Mouse (Mus musculus) adrenal gland, postnatal 25 days (tissue): ENCODE measurements around the gene Gpc5. TPM values are rescaled to one million over a fixed set of nuclear protein-coding genes. Genes with fewer than 3 reads are reported as not detected.

ENCODE experiments used
- DNase-seq: peaks from one replicate; pipeline ENCODE4 v3.0.0; 2021; ENCODE audit warnings: mixed read lengths
- total RNA-seq: library from RNA; stranded (reverse); gene quantifications from 2 replicates; pipeline ENCODE4 v1.2.3, GENCODE M21; 2021

Gene Gpc5
- total RNA-seq, 1 experiment from 2014 or later, result 4.8 TPM

DNA sequence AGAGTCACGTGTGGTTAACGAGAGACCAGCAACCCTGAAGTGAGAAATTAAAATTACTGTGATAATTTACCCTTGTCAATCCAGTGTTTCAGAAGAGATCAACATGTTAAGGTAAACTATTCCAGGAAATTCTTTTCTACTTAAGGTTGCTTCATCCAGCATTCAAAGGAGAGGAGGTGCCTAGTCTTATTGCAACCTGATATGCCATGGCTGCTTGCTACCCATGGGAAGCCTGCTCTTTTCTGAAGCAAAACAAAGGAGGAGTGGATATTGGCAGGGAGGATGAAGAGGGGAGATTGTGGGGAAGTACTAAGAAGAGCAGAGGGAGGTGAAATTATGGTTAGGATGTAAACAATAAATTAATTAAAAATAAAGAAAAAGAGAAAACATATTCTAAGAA, 15.5 kb downstream of the Gpc5 start:
- no peak for DNase-seq

DNA sequence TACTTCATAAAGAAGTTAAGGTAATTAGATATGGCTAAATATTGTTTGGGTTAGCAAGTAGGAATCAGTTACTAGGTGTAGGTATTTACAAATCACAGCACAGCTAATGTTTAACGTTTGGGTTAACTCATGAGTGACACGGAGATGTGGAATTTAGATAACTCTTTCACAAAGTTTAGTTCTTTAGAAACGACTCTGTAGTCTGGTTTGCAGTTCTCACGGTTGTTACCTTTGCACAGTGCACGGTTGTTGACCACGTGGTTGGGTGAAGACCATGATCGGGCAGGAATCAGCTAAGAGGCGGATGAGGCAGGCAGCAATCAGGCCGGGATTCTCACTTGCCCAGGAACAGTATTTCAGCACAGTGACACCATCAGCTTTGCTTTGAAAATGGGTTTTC, 26.6 kb downstream of the Gpc5 start:
- DNase-seq, result no peak

DNA sequence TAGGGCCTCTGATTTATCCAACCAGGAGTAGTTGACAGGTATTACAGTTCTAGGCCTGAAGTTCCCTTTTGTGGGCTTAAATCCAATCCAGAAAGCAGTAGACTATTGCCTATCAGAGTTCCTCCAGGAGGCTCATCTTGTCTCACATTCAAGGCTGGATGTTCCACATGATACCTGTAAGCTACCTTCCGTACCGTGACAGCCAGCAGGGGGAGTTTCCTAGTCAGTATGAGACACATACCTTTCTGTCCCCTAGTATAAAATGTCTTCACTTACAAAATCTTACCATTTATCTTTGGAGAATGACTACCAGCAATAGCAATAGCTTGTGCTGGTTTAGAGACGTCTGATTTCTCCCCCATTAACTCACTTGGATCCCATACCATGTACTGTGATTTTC, 56.8 kb downstream of the Gpc5 start:
- DNase-seq, result no peak

DNA sequence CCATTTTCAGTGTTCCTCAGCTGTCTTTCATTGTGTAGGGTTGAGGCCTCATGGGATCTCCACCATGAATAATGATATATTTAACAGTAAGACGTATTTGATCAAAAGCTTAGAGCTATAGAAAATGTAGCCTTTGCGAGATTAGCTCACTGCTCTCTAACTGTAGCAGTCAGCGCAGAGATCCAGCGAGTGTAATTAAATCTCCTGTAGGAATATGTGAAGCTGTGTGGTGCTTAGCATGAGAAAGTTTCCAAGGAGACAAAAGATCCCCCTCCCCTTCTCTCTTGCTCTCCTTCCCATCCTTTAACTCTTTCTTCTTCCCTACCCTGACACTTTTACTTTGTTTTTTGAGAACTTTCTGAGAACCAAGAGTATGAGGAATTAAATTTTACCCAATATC, 64.6 kb downstream of the Gpc5 start:
- DNase-seq, result no peak

DNA sequence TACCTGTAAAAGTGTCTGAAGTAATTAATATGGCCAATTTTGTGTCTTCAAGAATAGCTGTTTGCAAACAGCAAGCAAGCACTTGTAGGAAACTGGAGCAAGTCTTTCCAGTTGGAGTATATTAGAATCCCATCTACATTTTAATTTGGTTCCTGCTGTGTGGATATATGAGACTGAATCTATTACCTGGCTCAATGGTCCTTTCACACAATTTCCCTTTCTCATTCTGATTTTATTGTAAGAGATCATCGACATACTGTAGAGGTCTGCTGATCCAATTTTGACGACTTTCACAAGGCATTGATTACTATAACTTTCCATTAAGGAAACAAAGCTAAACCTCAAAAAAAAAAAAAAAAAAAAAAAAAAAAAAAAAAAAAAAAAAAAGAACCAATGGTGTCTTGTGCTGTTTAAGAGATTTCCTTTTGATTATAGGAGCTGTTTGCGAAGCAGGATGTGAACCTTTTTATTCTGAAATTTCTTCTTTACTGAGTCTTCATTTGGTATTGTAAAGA, 85.4 kb downstream of the Gpc5 start:
- DNase-seq, result no peak

DNA sequence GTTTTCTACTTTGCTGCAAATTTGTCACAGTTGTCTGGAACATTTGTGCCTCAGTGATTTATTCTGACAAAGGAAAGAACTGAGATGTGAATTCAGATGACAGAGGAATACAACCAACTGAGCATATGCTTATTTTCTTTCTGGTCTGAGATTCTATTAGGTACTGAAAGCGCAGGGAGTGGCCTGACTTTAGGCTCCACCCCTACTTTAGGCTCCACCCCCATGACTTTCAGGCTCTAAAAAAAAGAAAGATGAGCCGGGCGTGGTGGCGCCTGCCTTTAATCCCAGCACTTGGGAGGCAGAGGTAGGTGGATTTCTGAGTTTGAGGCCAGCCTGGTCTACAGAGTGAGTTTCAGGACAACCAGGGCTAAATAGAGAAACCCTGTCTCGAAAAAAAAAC, 87.9 kb downstream of the Gpc5 start:
- DNase-seq, result no peak

DNA sequence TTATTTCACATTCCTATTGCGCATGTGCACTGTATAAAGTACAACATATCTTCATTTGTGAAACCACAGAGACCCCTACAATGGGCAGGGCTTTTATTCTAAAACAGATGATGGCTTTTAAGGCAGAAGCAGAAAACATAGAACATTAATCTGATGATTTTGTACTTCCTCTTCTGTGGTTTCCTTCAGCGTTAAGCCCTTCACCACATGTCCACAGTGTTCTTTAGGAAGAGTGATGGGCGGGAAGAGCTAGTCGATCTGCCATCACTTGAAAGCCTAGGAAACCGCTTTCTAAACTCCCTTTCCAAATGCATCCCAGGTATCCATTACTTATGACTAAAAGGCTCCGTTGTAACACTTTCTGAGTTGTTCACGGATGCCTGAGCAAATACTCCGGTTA, 96.2 kb downstream of the Gpc5 start:
- DNase-seq, result no peak

DNA sequence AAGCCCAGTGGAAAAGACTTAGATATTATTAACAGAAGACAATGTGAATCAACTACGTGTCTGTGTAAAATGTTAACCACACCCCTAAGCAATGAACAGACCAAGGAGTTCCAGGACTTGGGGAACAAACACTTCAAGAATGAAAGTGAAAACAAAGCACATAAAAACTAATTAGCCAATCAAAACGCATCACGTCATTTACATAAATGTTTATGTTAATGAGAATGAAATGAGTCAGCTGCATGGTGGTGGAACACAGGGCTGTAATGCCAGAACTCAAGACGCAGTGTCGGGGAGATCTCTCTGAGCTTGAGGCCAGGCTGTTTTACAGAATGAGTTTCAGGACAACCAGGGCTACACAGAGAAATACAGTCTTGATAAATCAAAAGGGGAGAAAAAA, 136.1 kb downstream of the Gpc5 start:
- DNase-seq, result no peak

DNA sequence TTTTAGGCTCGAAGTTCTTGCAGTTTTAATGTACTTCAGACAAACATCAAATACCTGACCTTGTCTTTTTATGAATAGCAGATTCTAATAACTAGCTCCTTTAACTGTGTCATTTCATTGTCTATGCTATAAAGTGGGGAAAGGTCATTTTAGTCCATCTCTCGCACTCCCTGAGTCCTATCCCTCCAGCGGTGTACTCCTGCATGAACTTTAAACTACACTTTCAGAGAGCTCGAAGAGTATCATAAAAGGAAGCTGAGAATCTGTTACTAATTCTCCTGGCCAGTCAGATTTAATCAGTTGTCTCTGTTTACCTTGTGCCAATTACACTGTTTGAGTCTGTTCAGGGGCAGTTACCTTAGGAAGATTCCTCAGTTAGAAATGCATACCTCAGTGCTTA, 144.4 kb downstream of the Gpc5 start:
- no peak for DNase-seq

DNA sequence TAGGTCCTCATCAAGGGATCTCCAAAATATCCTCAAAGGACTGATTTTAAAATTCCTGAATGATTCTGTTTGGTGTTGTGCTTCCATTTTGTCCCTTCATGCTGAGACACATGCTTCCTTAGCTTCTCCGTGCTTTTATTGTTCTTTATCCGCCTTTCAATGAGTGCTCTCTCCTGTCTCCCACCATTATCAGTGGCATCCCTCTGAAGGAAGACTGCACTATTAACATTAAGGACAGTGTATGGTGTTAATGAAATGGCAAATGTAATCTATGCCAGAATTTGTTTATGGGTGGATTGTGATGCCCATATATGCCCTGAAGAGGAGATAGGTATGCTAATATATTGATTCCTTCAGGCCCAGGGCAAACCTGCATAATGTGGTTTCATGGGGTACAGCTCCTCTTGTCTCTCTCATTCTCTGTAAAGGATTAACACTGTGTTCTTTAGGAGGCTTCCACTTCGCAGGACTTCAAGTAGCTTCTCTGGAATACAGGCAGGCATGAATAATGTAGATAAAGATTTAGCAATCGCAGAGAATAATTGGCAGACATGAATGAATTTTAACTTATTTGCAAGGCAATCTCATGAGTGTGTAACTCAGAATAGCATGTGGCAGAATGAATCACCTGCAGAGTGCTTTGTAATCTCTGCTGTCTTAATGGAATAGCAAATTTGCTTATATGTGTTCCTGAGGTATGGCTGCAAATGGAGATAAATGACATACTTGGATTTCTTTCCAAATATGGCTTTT, 148.8 kb downstream of the Gpc5 start:
- no peak for DNase-seq

DNA sequence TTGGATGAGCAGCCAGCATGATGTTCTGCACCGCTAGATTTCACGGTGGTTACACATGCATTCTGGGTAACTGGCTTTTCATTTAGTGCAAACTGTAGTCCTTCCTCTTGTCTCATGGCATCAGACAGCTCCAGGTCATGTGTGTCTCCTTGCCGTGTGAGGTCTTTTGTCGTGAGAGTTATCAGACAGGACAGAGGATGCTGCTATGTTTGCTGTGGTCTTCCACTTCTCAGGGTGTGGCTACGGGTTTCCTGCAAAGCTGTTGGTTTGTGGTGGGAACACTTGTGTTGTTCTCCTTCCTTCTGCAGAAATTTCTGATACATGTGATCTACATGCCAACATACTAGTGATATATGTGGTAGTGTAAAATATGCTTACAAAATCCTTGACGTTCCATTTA, 158.5 kb downstream of the Gpc5 start:
- no peak for DNase-seq

DNA sequence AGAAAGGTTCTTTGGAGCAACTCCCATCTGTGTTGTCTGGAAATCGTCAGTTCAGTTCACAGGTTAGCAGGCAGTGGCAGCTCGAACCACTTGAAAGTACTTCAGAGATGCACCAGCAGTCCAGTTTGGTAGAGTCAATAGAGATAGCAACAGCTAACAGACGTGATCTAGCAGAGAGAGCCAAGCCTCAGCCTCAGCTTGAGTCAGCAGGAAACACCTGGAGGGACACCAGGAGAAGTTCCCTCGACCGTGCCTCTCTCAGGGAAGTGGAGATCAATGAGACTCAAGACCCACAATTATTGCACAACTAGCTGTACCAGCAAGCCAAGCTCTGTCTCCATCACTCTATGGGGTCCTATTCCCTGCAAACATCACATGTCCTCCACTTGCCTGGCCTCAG, 159.8 kb downstream of the Gpc5 start:
- DNase-seq, result no peak

DNA sequence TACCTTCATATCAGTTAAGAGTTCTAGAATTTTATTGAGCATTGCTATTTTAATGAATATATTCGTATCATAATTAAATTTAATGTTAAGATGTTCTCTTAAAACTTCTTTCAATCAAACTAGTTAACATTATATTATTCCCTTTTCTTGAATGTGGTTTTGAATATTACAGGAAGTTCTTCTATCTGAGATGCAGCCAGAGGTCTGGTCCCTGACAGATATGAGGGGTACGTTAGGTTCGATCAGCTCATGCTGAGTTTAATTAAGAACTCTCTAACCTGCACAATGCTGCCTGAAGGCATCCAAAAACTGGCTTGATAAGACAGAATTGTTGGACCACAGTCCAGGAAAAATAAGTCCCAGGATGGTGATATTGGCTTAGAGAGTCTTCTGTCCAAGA, 161.1 kb downstream of the Gpc5 start:
- no peak for DNase-seq

DNA sequence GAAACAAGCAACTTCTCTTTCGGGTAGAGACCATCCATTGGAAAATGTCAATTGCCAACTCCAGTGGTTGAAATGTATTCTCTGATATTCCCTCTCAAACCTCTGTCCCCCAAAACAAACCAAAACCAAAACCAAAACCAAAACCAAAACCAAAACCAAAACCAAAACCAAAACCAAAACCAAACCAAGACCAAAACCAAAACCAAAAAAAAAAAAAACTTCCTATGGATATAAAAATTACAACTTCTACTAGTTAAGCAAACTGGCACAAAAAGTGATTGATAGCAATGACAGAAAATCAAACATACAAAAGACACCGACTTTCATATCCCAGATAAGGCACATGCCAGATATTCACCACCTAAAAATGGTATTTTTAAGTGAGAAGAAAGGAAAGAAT, 161.7 kb downstream of the Gpc5 start:
- no peak for DNase-seq

DNA sequence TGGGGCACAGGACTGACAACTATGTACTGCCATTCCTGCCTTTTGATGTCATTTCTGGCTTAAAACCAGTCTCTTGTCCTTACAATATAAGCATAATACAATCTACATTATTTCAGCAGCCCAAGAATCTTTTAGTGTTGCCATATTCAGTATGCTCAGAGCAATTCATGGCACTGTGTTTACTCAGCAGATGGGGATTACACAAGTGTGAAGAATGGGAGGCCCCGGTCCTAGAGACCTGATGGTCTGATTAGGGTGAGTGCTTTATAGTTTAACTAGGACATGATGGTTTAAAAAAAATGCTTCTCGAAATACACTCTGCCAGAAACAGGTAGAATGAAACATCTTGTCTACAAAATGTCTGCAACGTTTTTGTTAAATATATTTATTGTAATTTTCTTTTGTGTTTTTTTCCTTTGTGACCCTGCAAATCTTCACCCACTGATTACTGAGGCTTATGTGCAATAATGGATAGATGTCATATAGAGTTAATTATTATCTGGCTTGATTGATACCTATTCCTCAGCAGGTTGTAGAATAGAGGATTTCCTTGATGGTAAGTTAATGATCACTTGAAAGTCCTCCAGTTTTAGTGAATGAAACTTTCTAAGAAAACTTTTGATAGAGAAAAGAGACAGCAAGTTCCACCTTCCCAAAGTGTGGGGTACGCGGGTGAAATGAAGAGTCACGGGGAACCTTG, 177.8 kb downstream of the Gpc5 start:
- no peak for DNase-seq

DNA sequence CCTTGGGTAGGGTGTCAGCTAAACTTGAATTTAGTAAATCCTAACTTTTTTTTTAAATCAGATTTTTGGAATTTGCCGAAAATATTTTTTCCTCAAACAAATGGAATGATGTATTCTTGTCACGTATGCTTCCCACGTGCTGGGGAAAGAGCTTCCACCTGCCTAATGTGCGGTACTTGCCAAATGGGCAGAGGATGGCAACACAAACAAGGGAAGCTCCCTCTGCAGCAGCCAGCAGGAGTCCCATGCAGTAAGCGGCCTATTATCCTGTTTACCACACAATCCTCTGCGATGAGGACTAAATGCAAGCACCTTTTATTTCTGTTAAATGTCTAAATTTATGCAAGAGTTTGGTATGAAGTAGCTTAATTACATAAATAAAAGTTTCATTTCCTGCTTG, 178.4 kb downstream of the Gpc5 start:
- no peak for DNase-seq

DNA sequence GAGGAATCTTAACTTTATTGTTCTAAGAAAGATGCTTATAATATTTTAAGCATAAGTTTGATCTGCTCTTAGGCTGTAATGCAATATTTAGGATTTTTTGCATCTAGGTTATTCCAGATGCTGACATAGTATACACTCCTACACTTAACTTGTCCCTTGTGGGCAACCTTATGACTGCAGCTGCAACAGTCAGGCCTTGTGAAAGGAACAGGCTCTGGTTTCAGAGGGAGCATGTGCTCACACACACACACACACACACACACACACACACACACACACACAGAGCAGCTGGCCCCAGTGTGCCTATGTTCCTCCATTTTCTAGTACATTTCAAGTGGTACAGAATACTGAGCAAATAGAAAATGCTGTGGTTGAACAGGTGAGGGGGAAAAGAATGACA, 190.8 kb downstream of the Gpc5 start:
- DNase-seq, result no peak

DNA sequence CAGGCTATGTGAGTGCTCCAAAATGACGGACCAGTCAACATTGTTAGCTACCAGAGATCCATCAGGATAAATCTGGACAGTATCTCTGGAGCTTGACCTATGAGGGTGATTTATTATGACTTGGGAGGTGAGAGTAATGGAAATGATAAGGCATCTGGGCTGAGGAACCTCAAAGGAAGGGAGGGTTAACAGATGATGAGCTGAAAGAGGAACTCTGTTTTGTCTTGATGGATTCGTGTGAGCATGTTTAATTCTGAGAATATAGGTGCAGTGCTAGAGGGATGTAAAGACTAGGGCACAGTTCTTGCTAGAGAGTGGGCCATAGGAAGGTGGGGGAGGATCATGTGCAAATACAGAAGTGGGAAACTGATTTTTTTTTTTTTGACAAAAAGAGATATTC, 232.2 kb downstream of the Gpc5 start:
- no peak for DNase-seq

DNA sequence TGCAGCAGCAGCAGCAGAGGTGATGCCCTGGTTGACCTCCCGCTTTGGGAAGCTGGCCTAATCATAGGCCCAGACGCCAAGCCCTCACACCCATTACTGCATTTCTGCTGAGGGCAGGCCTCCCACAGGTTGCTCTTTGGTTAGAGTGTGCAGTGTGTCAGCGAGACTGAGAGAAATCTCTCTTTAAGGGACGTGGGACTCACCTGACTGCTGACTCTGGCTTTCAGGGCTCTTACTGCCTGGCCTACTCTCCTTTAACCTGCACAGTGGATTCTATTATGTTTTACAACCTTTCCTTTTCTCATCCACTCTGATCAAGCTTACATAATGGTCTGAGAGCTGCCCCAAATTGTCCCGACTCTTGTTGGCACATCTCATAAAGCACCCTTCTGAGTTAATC, 234.4 kb downstream of the Gpc5 start:
- DNase-seq, result no peak

DNA sequence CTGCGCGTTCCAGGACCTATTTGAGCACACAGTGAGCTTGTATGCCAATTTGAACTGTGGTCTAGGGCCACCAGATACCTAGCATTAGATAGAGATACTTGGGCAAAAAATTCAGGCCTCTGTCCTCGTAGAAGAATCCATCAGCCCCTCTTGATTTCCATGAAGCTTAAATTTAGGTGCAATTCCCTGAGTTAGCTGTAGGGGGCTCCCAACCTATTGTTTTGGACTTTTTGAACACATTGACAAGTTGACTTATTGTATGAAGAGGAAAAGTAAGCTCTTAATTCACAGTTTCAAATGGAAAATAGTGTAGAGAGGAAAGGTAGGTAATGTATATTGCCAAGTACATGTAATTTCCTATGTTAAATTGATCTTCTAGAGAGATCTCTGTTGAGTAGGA, 247.1 kb downstream of the Gpc5 start:
- no peak for DNase-seq

DNA sequence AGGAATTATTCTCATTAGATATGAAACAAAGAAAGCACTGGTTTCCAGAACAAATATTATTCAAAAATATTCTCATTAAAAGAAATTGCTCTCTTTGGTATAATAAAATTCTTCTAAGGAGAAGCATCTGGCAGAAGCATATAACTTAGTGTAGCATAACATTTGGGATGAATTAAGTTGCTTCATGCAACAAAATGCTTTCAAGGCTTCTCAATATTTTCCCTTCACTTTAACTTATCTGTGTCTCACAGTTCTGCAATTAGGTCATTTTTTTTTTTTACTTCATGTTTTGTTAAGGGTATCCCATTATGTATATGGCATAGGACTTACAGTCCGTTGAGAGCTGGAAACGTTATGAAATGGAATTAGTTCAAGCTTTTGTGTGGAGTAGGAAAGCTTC, 250.6 kb downstream of the Gpc5 start:
- no peak for DNase-seq

DNA sequence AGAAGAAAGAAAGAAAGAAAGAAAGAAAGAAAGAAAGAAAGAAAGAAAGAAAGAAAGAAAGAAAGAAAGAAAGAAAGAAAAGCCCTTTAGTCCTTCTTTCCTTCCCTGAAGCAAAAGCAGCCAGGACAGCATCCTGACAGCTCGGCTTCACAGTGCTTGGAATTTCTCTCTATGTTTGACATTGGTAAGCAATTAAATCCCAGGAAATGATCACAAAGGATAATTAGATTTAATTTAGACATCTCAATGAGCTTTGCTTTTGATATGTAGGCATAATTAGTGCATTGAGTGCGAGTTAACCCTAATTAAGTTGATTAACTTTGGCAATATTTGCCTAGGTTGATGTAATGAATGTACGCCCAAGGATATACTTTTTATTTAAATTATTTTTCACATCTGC, 257.4 kb downstream of the Gpc5 start:
- no peak for DNase-seq

DNA sequence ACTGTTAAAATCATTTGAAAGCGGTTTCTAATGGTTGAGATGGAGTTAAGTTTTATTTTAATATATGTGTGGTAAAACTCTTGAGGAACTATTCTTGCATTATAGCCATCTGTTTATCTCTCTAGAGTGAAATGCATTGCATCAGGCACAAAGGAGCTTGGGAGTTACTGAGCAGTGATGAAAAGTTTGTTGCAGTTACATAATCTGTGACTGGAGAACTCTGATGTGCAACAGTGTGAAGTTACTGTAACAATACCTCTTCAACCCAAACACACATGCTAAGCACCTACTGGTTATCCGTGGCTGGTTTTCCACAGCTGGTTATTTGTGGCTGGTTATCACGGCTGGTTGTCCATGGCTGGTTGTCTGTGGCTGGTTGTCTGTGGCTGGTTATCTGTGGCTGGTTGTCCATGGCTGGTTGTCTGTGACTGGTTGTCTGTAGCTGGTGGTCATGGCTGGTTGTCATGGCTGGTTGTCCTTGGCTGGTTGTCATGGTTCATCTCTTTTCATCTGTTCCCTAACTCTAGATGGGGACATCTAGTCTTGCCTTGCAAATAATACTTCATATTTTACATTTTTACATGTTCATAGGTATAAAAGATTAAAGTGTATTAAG, 273.4 kb downstream of the Gpc5 start:
- no peak for DNase-seq
